Mouse (Mus musculus) forebrain, embryonic 14.5 days (tissue): ENCODE data around the gene Fitm1. TPM values are rescaled to one million over a fixed set of nuclear protein-coding genes. Genes with fewer than 3 reads are reported as not detected.
A peak's percentile ranks its signal among the peaks of the same experiment; 100 is the strongest.

ENCODE experiments used
- ATAC-seq: fragments of 200-750 bp; cut with Nextera tagmentation; 2 replicates; pipeline ENCODE4 v1.8.0; 2017; ENCODE audit warnings: mild to moderate bottlenecking, moderate library complexity
- DNase-seq: peaks from one replicate; pipeline ENCODE4 v3.0.0-alpha.2; 2015; ENCODE audit warnings: low spot score
- H3K27ac ChIP-seq: fragments of 300-500 bp; sonication (generic); 2 replicates; pipeline ENCODE4 v1.5.1; 2014; ENCODE audit warnings: low read depth, mild to moderate bottlenecking, control low read depth, low read length, moderate library complexity
- H3K27me3 ChIP-seq: fragments of 300-500 bp; sonication (generic); replicated peaks from 2 replicates; pipeline ENCODE4 v1.6.1; 2014; ENCODE audit warnings: low read length, control low read depth, mixed read lengths; ENCODE audit not compliant: control insufficient read depth, insufficient read depth
- H3K36me3 ChIP-seq: fragments of 300-500 bp; sonication (generic); 2 replicates; pipeline ENCODE4 v1.6.1; 2014; ENCODE audit warnings: low read length, control low read depth; ENCODE audit not compliant: control insufficient read depth, insufficient read depth
- H3K4me1 ChIP-seq: fragments of 300-500 bp; sonication (generic); 2 replicates; pipeline ENCODE4 v1.6.1; 2014; ENCODE audit warnings: antibody characterized with exemption, low read length, control low read depth; ENCODE audit not compliant: control insufficient read depth, insufficient read depth
- H3K4me2 ChIP-seq: fragments of 300-500 bp; sonication (generic); 2 replicates; pipeline ENCODE4 v1.6.1; 2014; ENCODE audit warnings: mild to moderate bottlenecking, control low read depth, low read length
- H3K4me3 ChIP-seq: fragments of 300-500 bp; sonication (generic); 2 replicates; pipeline ENCODE4 v1.5.1; 2014; ENCODE audit warnings: low read depth, low read length, control low read depth
- H3K9ac ChIP-seq: fragments of 300-500 bp; sonication (generic); 2 replicates; pipeline ENCODE4 v1.6.1; 2014; ENCODE audit warnings: mild to moderate bottlenecking, low read length, control low read depth, moderate library complexity
- H3K9me3 ChIP-seq: fragments of 300-500 bp; sonication (generic); replicated peaks from 2 replicates; pipeline ENCODE4 v1.6.1; 2016; ENCODE audit warnings: low read length, control low read depth, mixed read lengths; ENCODE audit not compliant: control insufficient read depth
- WGBS: fragments of 180-500 bp; shearing (Covaris S2); extraction: QIAGEN DNeasy Blood & Tissue Kit; methylation state at CpG from one replicate; pipeline ENCODE4 v1.1.7; 2014; 5-methylcytosine and 5-hydroxymethylcytosine counted together
- polyA plus RNA-seq: library from polyadenylated mRNA; unstranded; fragments of >200 nt; fragmentation: Nextera tagmentation; extraction: Ambion mirVana; gene quantifications from 2 replicates; pipeline ENCODE4 v1.2.1, GENCODE M21; 2014

The Fitm1 gene
- polyA plus RNA-seq, 1 experiment from 2014 or later: not detected

GRCm38 (mm10) chr14:55615876-55616275, 40.5 kb downstream of the Fitm1 start:
- WGBS: 55% methylated on average over 2 of the region's 2 CpGs
- no peak for ATAC-seq
- H3K4me2 ChIP-seq: no peak overlapping the region
- H3K4me3 ChIP-seq: no peak overlapping the region
- no peaks in the 10 kb centered on the region for H3K4me1 ChIP-seq
- no peaks in the 10 kb centered on the region for H3K36me3 ChIP-seq
- no peaks in the 10 kb centered on the region for H3K9me3 ChIP-seq
- H3K27ac ChIP-seq: no peak overlapping the region
- DNase-seq: no peak
- no peaks in the 10 kb centered on the region for H3K27me3 ChIP-seq
- H3K9ac ChIP-seq: no peak overlapping the region

- H3K9me3 ChIP-seq: no peaks in the 10 kb centered on the region
- ATAC-seq: no peak
- H3K27ac ChIP-seq: no peak overlapping the region
- no peak overlapping the region for H3K9ac ChIP-seq
- H3K36me3 ChIP-seq: no peaks in the 10 kb centered on the region
- H3K27me3 ChIP-seq: no peaks in the 10 kb centered on the region
- H3K4me2 ChIP-seq: no peak overlapping the region
- 84% methylated on average over 2 of the region's 2 CpGs for WGBS
- H3K4me3 ChIP-seq: no peak overlapping the region
- no peaks in the 10 kb centered on the region for H3K4me1 ChIP-seq
- DNase-seq: no peak
Observed at GRCm38 (mm10) chr14:55616844-55617243, 41.4 kb downstream of the Fitm1 start.

GRCm38 (mm10) chr14:55617822-55618221, 42.4 kb downstream of the Fitm1 start, which contains the start of gene Rec8:
Rec8 (plus strand) TSS chr14:55618037.
- Histone ChIP-seq H3K4me2 (peak within 1 kb of the TSS; percentile 31), H3K36me3 (no peaks in the 10 kb centered on the region), H3K9ac (peak within 1 kb of the TSS; percentile 17; the same call in 1 of the 2 replicates), H3K4me3 (peak within 1 kb of the TSS; percentile 13; the same call in 1 of the 2 replicates), H3K27me3 (no peaks in the 10 kb centered on the region), H3K27ac (0 out of 2 replicates have a peak within 1 kb of the TSS, but pooled peaks have one; percentile 14), H3K4me1 (no peaks in the 10 kb centered on the region), H3K9me3 (no peaks in the 10 kb centered on the region)
- peak; percentile 61 for DNase-seq
- ATAC-seq: peak; percentile 62
- WGBS: 25% methylated on average over 21 of the region's 21 CpGs

GRCm38 (mm10) chr14:55618486-55619195, 43.2 kb downstream of the Fitm1 start:
- Histone ChIP-seq H3K27me3 (no peaks in the 10 kb centered on the region), H3K9me3 (no peaks in the 10 kb centered on the region), H3K27ac (0 out of 2 replicates have a peak overlapping the region, but pooled peaks have one; percentile 14), H3K4me2 (peak overlapping the region; percentile 31), H3K9ac (peak overlapping the region; percentile 17; the same call in 1 of the 2 replicates), H3K4me1 (no peaks in the 10 kb centered on the region), H3K4me3 (peak overlapping the region; percentile 13; the same call in 1 of the 2 replicates), H3K36me3 (0 out of 2 replicates have a peak, but pooled peaks cover under 1% of the 10 kb centered on the region)
- 55% methylated on average over 22 of the region's 22 CpGs for WGBS
- DNase-seq (no peak), ATAC-seq (peak; percentile 54; the same call in 1 of the 2 replicates)

Other genes with a start within 250 kb of the Fitm1 start
- gene Dhrs4, start 96.9 kb upstream of the Fitm1 start, polyA plus RNA-seq: 26.8 and 31.1 TPM in 2 replicates
- 21.9 and 26.5 TPM in 2 replicates for gene Carmil3, start 85.0 kb upstream of the Fitm1 start, polyA plus RNA-seq
- 4.5 and 7.4 TPM in 2 replicates for gene Cpne6, start 65.2 kb upstream of the Fitm1 start, polyA plus RNA-seq
- gene Nrl, start 50.6 kb upstream of the Fitm1 start, polyA plus RNA-seq: not detected in 2 replicates
- gene Pck2, start 35.4 kb upstream of the Fitm1 start, polyA plus RNA-seq: 10.7 and 11.6 TPM in 2 replicates
- gene Dcaf11, start 15.6 kb upstream of the Fitm1 start, polyA plus RNA-seq: 130 and 137 TPM in 2 replicates
- not detected in 2 replicates for gene A730061H03Rik, start 15.2 kb upstream of the Fitm1 start, polyA plus RNA-seq
- 192 and 204 TPM in 2 replicates for gene Psme1, start 2.5 kb downstream of the Fitm1 start, polyA plus RNA-seq
- gene Emc9, start 9.7 kb downstream of the Fitm1 start, polyA plus RNA-seq: 13.9 and 17.6 TPM in 2 replicates
- gene Psme2, start 15.5 kb downstream of the Fitm1 start, polyA plus RNA-seq: 206 and 213 TPM in 2 replicates
- 11.0 and 13.0 TPM in 2 replicates for gene Rnf31, start 16.1 kb downstream of the Fitm1 start, polyA plus RNA-seq
- 6.3 and 6.9 TPM in 2 replicates for gene Irf9, start 28.0 kb downstream of the Fitm1 start, polyA plus RNA-seq
- gene Rec8, start 42.4 kb downstream of the Fitm1 start, polyA plus RNA-seq: 6.5 and 7.0 TPM in 2 replicates
- gene Ipo4, start 60.3 kb downstream of the Fitm1 start, polyA plus RNA-seq: 80.8 and 82.5 TPM in 2 replicates
- gene Gm49378, start 62.3 kb downstream of the Fitm1 start, polyA plus RNA-seq: 1.8 and 3.4 TPM in 2 replicates
- gene Tm9sf1, start 68.2 kb downstream of the Fitm1 start, polyA plus RNA-seq: 56.5 and 57.5 TPM in 2 replicates
- gene Tssk4, start 74.6 kb downstream of the Fitm1 start, polyA plus RNA-seq: 0.17 and 0.20 TPM in 2 replicates
- gene Mdp1, start 84.9 kb downstream of the Fitm1 start, polyA plus RNA-seq: 62.7 and 64.4 TPM in 2 replicates
- 48.7 and 49.6 TPM in 2 replicates for gene Gmpr2, start 96.3 kb downstream of the Fitm1 start, polyA plus RNA-seq
- gene Nedd8, start 96.5 kb downstream of the Fitm1 start, polyA plus RNA-seq: 622 and 707 TPM in 2 replicates
- 30.6 and 37.5 TPM in 2 replicates for gene Tinf2, start 106.2 kb downstream of the Fitm1 start, polyA plus RNA-seq
- 0.10 and 0.12 TPM in 2 replicates for gene Tgm1, start 138.3 kb downstream of the Fitm1 start, polyA plus RNA-seq
- gene Rabggta, start 146.6 kb downstream of the Fitm1 start, polyA plus RNA-seq: 34.2 and 38.3 TPM in 2 replicates
- gene Dhrs1, start 170.1 kb downstream of the Fitm1 start, polyA plus RNA-seq: 83.8 and 84.4 TPM in 2 replicates
- 36.3 and 36.6 TPM in 2 replicates for gene Nop9, start 170.1 kb downstream of the Fitm1 start, polyA plus RNA-seq
- 0.14 TPM in 1 of 2 replicates, not detected in the other for gene Cideb, start 182.8 kb downstream of the Fitm1 start, polyA plus RNA-seq
- gene Ltb4r2, start 185.8 kb downstream of the Fitm1 start, polyA plus RNA-seq: 0.07 and 0.14 TPM in 2 replicates
- gene Ltb4r1, start 190.3 kb downstream of the Fitm1 start, polyA plus RNA-seq: 0.28 TPM in 1 of 2 replicates, not detected in the other
- gene Adcy4, start 208.5 kb downstream of the Fitm1 start, polyA plus RNA-seq: 1.9 and 3.3 TPM in 2 replicates
- 2.4 and 4.1 TPM in 2 replicates for gene Ripk3, start 213.2 kb downstream of the Fitm1 start, polyA plus RNA-seq
- gene Nfatc4, start 247.5 kb downstream of the Fitm1 start, polyA plus RNA-seq: 8.3 and 9.1 TPM in 2 replicates